Mouse (Mus musculus) kidney, postnatal 36 days (tissue): ENCODE results near the gene Tgm6.

Experiments used
- DNase-seq, 2 experiments: peaks; one replicate each; pipeline ENCODE4 v3.0.0; 2021 to 2022; ENCODE audit warnings: mixed read lengths in 2 of 2

Tgm6 gene

GRCm38 (mm10) chr2:130112116-130112515 is at the start of gene Tgm6:
TSS of gene Tgm6 (plus strand) at chr2:130112416.
- no peak for DNase-seq

- peak; percentile 22 to 52 for DNase-seq
Measured at GRCm38 (mm10) chr2:130068228-130068627, 44.0 kb upstream of the Tgm6 start.

GRCm38 (mm10) chr2:130070396-130070795 is 41.8 kb upstream of the Tgm6 start:
- no peak for DNase-seq

- no peak for DNase-seq
Measured at GRCm38 (mm10) chr2:130112804-130113203, 588 bp downstream of the Tgm6 start.

GRCm38 (mm10) chr2:130113379-130113778 is 1.2 kb downstream of the Tgm6 start:
- peak in 1 of 2 experiments; percentile 9 for DNase-seq

GRCm38 (mm10) chr2:130118649-130119048 is 6.4 kb downstream of the Tgm6 start:
- DNase-seq: no peak

- no peak for DNase-seq
Measured at GRCm38 (mm10) chr2:130125279-130126059, 13.3 kb downstream of the Tgm6 start.

- no peak for DNase-seq
Measured at GRCm38 (mm10) chr2:130126073-130126472, 13.9 kb downstream of the Tgm6 start.

GRCm38 (mm10) chr2:130129687-130130086 is 17.5 kb downstream of the Tgm6 start:
- no peak for DNase-seq

GRCm38 (mm10) chr2:130143011-130143410 is 30.8 kb downstream of the Tgm6 start:
- no peak for DNase-seq

GRCm38 (mm10) chr2:130144703-130145324 is 32.6 kb downstream of the Tgm6 start:
- DNase-seq: no peak

- DNase-seq: no peak
Measured at GRCm38 (mm10) chr2:130146089-130146668, 34.0 kb downstream of the Tgm6 start.

GRCm38 (mm10) chr2:130155171-130155570 is 43.0 kb downstream of the Tgm6 start:
- DNase-seq: no peak

GRCm38 (mm10) chr2:130155851-130156250 is 43.6 kb downstream of the Tgm6 start:
- DNase-seq: no peak

- DNase-seq: no peak
Measured at GRCm38 (mm10) chr2:130157231-130158087, 45.2 kb downstream of the Tgm6 start.

GRCm38 (mm10) chr2:130158088-130158437 is 45.8 kb downstream of the Tgm6 start:
- DNase-seq: no peak

GRCm38 (mm10) chr2:130162701-130163100 is 50.5 kb downstream of the Tgm6 start:
- DNase-seq: no peak

- DNase-seq: peak; percentile 31 to 34
Measured at GRCm38 (mm10) chr2:130166311-130167214, 54.3 kb downstream of the Tgm6 start.

GRCm38 (mm10) chr2:130167861-130168260 is 55.6 kb downstream of the Tgm6 start:
- peak; percentile 41 to 82 for DNase-seq

GRCm38 (mm10) chr2:130171674-130172073 is 59.5 kb downstream of the Tgm6 start:
- no peak for DNase-seq

- DNase-seq: peak in 1 of 2 experiments; percentile 8
Measured at GRCm38 (mm10) chr2:130176820-130177219, 64.6 kb downstream of the Tgm6 start.

- no peak for DNase-seq
Measured at GRCm38 (mm10) chr2:130178381-130178705, 66.1 kb downstream of the Tgm6 start.
